ENCODE assay signal across 17 mouse cellular contexts in the genomic region with DNA sequence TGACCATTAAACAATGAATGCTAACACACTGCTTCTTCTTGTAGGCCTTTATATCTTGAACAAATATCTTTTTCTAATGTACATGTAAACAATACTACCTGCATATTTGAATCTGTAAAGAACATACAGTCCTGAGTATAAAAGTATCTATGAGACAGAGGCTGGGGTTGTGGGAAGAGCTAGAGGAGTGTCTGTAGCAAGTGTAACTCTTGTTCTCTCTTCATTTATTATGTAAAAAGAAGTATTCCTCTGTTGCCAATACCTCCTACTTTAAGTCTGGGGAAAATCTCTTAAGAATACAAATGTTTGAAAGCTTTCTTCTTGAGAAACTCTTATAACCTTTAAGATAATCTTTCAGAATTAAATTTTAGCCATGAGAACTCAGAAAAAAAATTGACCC.
"Had no signal": no experiment of that assay in that cellular context is flagged by ENCODE, and none has a peak within 500 bp of the region (broad histone marks: within the 10 kb centered on the region; RNA-seq: fewer than 3 reads in every experiment).

No protein-coding gene starts in this region.

- DNase-seq: left cerebral cortex, postnatal 4 days; liver; liver, embryonic 13.5 days; liver, postnatal 0 days; lung, adult 18-20 months; lung, adult 2 months; lung, embryonic 14.5 days; lung, postnatal 10 days; lung, postnatal 14 days; lung, postnatal 36 days; lung, postnatal 4 days; midbrain, embryonic 14.5 days had no signal

- ATAC-seq: liver, embryonic 12.5 days; liver, postnatal 0 days; lung, postnatal 0 days; midbrain, embryonic 13.5 days; midbrain, embryonic 15.5 days; midbrain, embryonic 16.5 days had no signal
